Mouse (Mus musculus): ENCODE measurements around the gene Eloa. TPM values are rescaled to one million over a fixed set of nuclear protein-coding genes. Genes with fewer than 3 reads are reported as not detected.

The Eloa gene
- total and polyA plus RNA-seq, 2 experiments from 2014 or later, result 19.7 to 20.9 TPM

DNA sequence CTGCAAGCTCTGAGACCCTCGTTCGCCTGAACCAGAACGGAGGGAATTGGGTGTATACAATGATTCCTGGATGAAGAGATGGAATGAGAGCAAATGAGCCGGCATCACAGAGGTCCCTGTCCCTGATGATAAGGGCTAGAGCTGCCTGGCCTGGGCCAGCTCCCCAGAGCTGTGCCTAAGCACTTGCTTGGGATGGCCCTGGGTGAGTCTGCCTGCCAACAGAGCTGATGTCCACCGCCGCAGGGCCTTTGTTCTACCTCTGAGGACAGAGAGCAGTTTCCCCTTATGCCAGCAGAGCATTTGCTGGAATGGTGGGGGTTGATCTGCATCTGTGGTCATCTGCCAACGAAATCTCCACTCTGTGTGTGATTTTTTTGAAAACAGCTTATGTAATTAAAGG, 59.4 kb downstream of the Eloa start:
- DNase-seq (ENCODE audit: low spot score), result no peak
- Histone ChIP-seq H3K4me1 (ENCODE audit: insufficient read depth, low read length) (peaks cover 6% of the 10 kb centered on the region), H3K4me3 (ENCODE audit: low read length) (no peak overlapping the region), H3K36me3 (ENCODE audit: insufficient read depth, low read length) (peaks cover 50% of the 10 kb centered on the region), H3K9ac (replicated peaks; ENCODE audit: low read length) (no peak overlapping the region), H3K27me3 (ENCODE audit: insufficient read depth, low read length) (no peaks in the 10 kb centered on the region), H3K9me3 (ENCODE audit: low read length) (no peaks in the 10 kb centered on the region), H3K27ac (0 out of 2 replicates have a peak overlapping the region, but pooled peaks have one; percentile 93), H3K4me2 (ENCODE audit: low read depth, low read length) (no peak overlapping the region)
- no peak for TF ChIP-seq CTCF (IDR thresholded peaks at IDR 0.05; ENCODE audit: low read depth)
- no peak for ATAC-seq
- 87% methylated on average over 7 of the region's 7 CpGs for WGBS

DNA sequence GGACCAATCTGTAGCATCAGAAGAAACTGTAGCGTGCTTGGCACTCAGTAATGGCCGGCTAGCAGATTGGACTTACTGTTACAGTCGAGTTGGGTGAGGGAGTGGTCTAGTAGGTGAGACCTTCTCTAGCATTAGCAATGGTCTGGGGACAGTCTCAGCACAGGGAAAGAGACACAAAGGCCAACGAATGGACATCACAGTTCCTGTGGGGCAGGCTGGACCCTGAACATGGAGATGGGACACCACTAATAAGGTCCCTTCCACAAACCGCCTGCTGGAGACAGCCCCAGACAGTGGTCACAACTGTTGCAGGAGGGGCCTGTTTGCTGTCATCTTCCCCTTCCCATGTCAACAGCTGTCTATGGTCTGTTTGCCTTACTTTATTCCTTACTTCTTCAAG, 59.9 kb downstream of the Eloa start:
- Histone ChIP-seq H3K9me3 (ENCODE audit: low read length) (no peaks in the 10 kb centered on the region), H3K36me3 (ENCODE audit: insufficient read depth, low read length) (peaks cover 47% of the 10 kb centered on the region), H3K4me2 (ENCODE audit: low read depth, low read length) (no peak overlapping the region), H3K4me1 (ENCODE audit: insufficient read depth, low read length) (peaks cover 6% of the 10 kb centered on the region), H3K9ac (replicated peaks; ENCODE audit: low read length) (no peak overlapping the region), H3K27me3 (ENCODE audit: insufficient read depth, low read length) (no peaks in the 10 kb centered on the region), H3K27ac (no peak overlapping the region), H3K4me3 (ENCODE audit: low read length) (no peak overlapping the region)
- DNase-seq (ENCODE audit: low spot score) (no peak), ATAC-seq (no peak)
- 93% methylated on average over 5 of the region's 5 CpGs for WGBS
- no peak for TF ChIP-seq CTCF (IDR thresholded peaks at IDR 0.05; ENCODE audit: low read depth)

DNA sequence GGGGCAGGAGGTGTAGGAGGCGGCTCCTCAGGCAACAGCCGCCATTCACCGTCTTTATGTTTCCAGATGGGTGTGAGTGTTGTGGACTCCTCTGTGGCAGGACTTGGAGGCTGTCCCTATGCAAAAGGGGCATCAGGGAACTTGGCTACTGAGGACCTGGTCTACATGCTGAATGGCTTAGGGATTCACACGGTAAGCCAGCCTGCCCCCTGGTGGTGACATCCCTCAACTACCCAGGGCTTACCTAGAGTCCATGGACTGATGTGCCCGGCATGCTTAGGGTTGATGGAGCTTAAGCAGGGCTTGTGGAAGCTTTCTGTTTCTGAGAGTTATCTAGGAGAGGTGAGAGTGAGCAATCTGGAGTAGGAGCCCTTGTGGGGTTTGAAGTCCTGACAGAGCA, 60.8 kb downstream of the Eloa start:
- peak; percentile 92 for TF ChIP-seq CTCF (IDR thresholded peaks at IDR 0.05; ENCODE audit: low read depth)
- no peak for ATAC-seq

DNA sequence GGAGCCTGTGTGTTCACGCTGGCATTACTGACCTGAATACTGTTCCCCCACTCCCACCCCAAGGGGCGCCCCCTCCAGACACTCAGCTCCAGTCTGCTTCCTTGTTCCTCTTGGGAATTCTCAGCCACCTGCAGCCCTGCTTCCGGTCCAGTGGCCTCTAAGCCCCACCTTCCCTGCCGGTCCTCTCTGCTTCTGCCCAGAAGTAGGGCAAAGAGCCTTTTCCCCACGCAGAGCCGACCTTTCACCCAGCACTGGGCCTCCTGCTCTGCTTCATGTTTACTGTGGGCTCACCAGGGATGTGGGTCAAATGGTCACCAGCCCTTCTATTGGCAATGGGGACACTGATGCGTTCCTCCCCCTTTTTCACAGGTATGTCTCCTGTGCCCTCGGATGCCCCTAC, 63.2 kb downstream of the Eloa start:
- Histone ChIP-seq H3K4me2 (ENCODE audit: low read depth, low read length) (no peak overlapping the region), H3K36me3 (ENCODE audit: insufficient read depth, low read length) (peaks cover 49% of the 10 kb centered on the region), H3K27me3 (ENCODE audit: insufficient read depth, low read length) (no peaks in the 10 kb centered on the region), H3K9me3 (ENCODE audit: low read length) (no peaks in the 10 kb centered on the region), H3K9ac (replicated peaks; ENCODE audit: low read length) (no peak overlapping the region), H3K27ac (no peak overlapping the region), H3K4me3 (ENCODE audit: low read length) (no peak overlapping the region), H3K4me1 (ENCODE audit: insufficient read depth, low read length) (no peaks in the 10 kb centered on the region)
- ATAC-seq (no peak), DNase-seq (ENCODE audit: low spot score) (no peak)
- 57% methylated on average over 8 of the region's 8 CpGs for WGBS
- no peak for TF ChIP-seq CTCF (IDR thresholded peaks at IDR 0.05; ENCODE audit: low read depth)

More for the DNA sequence above, 60.8 kb downstream of the Eloa start:
- 17% methylated on average over 5 of the region's 5 CpGs for WGBS
- Histone ChIP-seq H3K27me3 (ENCODE audit: insufficient read depth, low read length) (no peaks in the 10 kb centered on the region), H3K36me3 (ENCODE audit: insufficient read depth, low read length) (peaks cover 41% of the 10 kb centered on the region), H3K9ac (replicated peaks; ENCODE audit: low read length) (no peak overlapping the region), H3K27ac (no peak overlapping the region), H3K4me2 (ENCODE audit: low read depth, low read length) (no peak overlapping the region), H3K9me3 (ENCODE audit: low read length) (no peaks in the 10 kb centered on the region), H3K4me3 (ENCODE audit: low read length) (no peak overlapping the region), H3K4me1 (ENCODE audit: insufficient read depth, low read length) (peaks cover 6% of the 10 kb centered on the region)
- peak; percentile 84 for DNase-seq (ENCODE audit: low spot score)

DNA sequence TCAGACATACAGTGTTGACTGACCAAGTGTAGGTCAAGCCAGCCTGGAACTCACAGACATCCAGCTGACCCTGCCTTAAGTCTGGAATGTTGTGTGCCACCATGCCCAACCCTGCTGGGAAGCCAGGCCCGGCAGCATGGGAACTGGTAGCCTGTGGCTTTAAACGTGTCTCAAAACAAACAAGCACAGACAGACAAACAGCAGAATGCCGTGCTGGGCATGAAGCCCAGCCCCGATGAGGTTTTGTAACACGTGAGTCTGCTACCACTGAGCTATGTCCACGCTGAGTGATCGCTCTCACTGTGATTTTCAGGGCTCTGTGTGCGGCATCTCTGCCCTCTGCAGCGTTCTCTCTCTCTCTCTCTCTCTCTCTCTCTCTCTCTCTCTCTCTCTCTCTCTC, 65.7 kb downstream of the Eloa start:
- H3K4me2 ChIP-seq (ENCODE audit: low read depth, low read length), result no peak overlapping the region
- TF ChIP-seq CTCF (IDR thresholded peaks at IDR 0.05; ENCODE audit: low read depth), result no peak
- ATAC-seq (no peak), DNase-seq (ENCODE audit: low spot score) (no peak)
- H3K4me1 ChIP-seq (ENCODE audit: insufficient read depth, low read length), result no peaks in the 10 kb centered on the region
- H3K27me3 ChIP-seq (ENCODE audit: insufficient read depth, low read length), result no peaks in the 10 kb centered on the region
- no peak overlapping the region for H3K4me3 ChIP-seq (ENCODE audit: low read length)
- H3K9ac ChIP-seq (replicated peaks; ENCODE audit: low read length), result no peak overlapping the region
- no peaks in the 10 kb centered on the region for H3K9me3 ChIP-seq (ENCODE audit: low read length)
- H3K27ac ChIP-seq, result no peak overlapping the region
- H3K36me3 ChIP-seq (ENCODE audit: insufficient read depth, low read length), result peaks cover 36% of the 10 kb centered on the region
- WGBS, result 86% methylated on average over 9 of the region's 9 CpGs

DNA sequence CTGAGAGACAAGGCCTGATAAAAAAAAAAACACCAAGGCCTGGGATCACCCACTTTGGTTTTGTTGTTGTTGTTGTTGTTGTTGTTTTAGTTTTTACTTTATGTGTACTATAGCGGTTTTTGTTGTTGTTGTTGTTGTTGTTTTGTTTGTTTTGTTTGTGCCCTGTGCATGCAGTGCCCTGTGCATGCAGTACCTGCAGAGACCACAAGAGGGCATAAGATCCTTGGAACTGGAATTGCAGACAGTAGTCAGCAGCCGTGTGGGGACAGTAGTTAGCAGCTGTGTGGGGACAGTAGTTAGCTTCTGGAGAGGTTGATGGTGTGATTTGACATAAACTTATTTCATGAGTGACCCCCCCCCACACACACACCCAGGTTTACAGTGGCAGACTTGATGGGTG, 67.3 kb downstream of the Eloa start:
- Histone ChIP-seq H3K27ac (no peak overlapping the region), H3K4me3 (ENCODE audit: low read length) (no peak overlapping the region), H3K4me1 (ENCODE audit: insufficient read depth, low read length) (no peaks in the 10 kb centered on the region), H3K9me3 (ENCODE audit: low read length) (no peaks in the 10 kb centered on the region), H3K4me2 (ENCODE audit: low read depth, low read length) (no peak overlapping the region), H3K36me3 (ENCODE audit: insufficient read depth, low read length) (peaks cover 28% of the 10 kb centered on the region), H3K27me3 (ENCODE audit: insufficient read depth, low read length) (no peaks in the 10 kb centered on the region), H3K9ac (replicated peaks; ENCODE audit: low read length) (no peak overlapping the region)
- 4% methylated on average over 2 of the region's 2 CpGs for WGBS
- ATAC-seq (peak; percentile 74), DNase-seq (ENCODE audit: low spot score) (peak; percentile 86)
- peak; percentile 98 for TF ChIP-seq CTCF (IDR thresholded peaks at IDR 0.05; ENCODE audit: low read depth)

Other genes starting within 250 kb of the Eloa start
- gene Srsf10, start 166.0 kb downstream of the Eloa start, total RNA-seq (2014; rRNA removed), result 52.8 and 61.0 TPM in 2 replicates
- 147 and 155 TPM in 2 replicates for gene Srsf10, start 166.0 kb downstream of the Eloa start, polyA plus RNA-seq (2015; fragmentation: Nextera tagmentation; extraction: Ambion mirVana)
- gene Pnrc2, start 147.9 kb downstream of the Eloa start, total RNA-seq (2014; rRNA removed), result 54.9 and 55.0 TPM in 2 replicates
- gene Pnrc2, start 147.9 kb downstream of the Eloa start, polyA plus RNA-seq (2015; fragmentation: Nextera tagmentation; extraction: Ambion mirVana), result 81.7 and 90.4 TPM in 2 replicates
- 0.04 and 0.58 TPM in 2 replicates for gene Cnr2, start 126.4 kb downstream of the Eloa start, total RNA-seq (2014; rRNA removed)
- 0.04 and 0.06 TPM in 2 replicates for gene Cnr2, start 126.4 kb downstream of the Eloa start, polyA plus RNA-seq (2015; fragmentation: Nextera tagmentation; extraction: Ambion mirVana)
- 42.5 and 43.6 TPM in 2 replicates for gene Fuca1, start 101.0 kb downstream of the Eloa start, total RNA-seq (2014; rRNA removed)
- gene Fuca1, start 101.0 kb downstream of the Eloa start, polyA plus RNA-seq (2015; fragmentation: Nextera tagmentation; extraction: Ambion mirVana), result 92.8 and 97.3 TPM in 2 replicates
- gene Hmgcl, start 75.3 kb downstream of the Eloa start, total RNA-seq (2014; rRNA removed), result 27.0 and 38.6 TPM in 2 replicates
- gene Hmgcl, start 75.3 kb downstream of the Eloa start, polyA plus RNA-seq (2015; fragmentation: Nextera tagmentation; extraction: Ambion mirVana), result 55.0 and 60.0 TPM in 2 replicates
- 36.2 and 41.2 TPM in 2 replicates for gene Gale, start 58.0 kb downstream of the Eloa start, total RNA-seq (2014; rRNA removed)
- gene Gale, start 58.0 kb downstream of the Eloa start, polyA plus RNA-seq (2015; fragmentation: Nextera tagmentation; extraction: Ambion mirVana), result 39.8 and 40.2 TPM in 2 replicates
- 135 and 172 TPM in 2 replicates for gene Lypla2, start 49.1 kb downstream of the Eloa start, total RNA-seq (2014; rRNA removed)
- gene Lypla2, start 49.1 kb downstream of the Eloa start, polyA plus RNA-seq (2015; fragmentation: Nextera tagmentation; extraction: Ambion mirVana), result 183 and 186 TPM in 2 replicates
- 53.2 and 60.2 TPM in 2 replicates for gene Pithd1, start 34.5 kb downstream of the Eloa start, total RNA-seq (2014; rRNA removed)
- gene Pithd1, start 34.5 kb downstream of the Eloa start, polyA plus RNA-seq (2015; fragmentation: Nextera tagmentation; extraction: Ambion mirVana), result 84.5 and 85.7 TPM in 2 replicates
- gene Rpl11, start 31.7 kb upstream of the Eloa start, total RNA-seq (2014; rRNA removed), result 765 and 914 TPM in 2 replicates
- gene Rpl11, start 31.7 kb upstream of the Eloa start, polyA plus RNA-seq (2015; fragmentation: Nextera tagmentation; extraction: Ambion mirVana), result 297 and 312 TPM in 2 replicates
- 204 and 344 TPM in 2 replicates for gene Id3, start 121.7 kb upstream of the Eloa start, total RNA-seq (2014; rRNA removed)
- gene Id3, start 121.7 kb upstream of the Eloa start, polyA plus RNA-seq (2015; fragmentation: Nextera tagmentation; extraction: Ambion mirVana), result 253 and 254 TPM in 2 replicates
- 3.5 and 3.7 TPM in 2 replicates for gene E2f2, start 150.6 kb upstream of the Eloa start, total RNA-seq (2014; rRNA removed)
- gene E2f2, start 150.6 kb upstream of the Eloa start, polyA plus RNA-seq (2015; fragmentation: Nextera tagmentation; extraction: Ambion mirVana), result 2.3 and 2.4 TPM in 2 replicates
- gene Asap3, start 184.6 kb upstream of the Eloa start, total RNA-seq (2014; rRNA removed), result 9.1 and 10.5 TPM in 2 replicates
- 4.1 TPM in 2 replicates for gene Asap3, start 184.6 kb upstream of the Eloa start, polyA plus RNA-seq (2015; fragmentation: Nextera tagmentation; extraction: Ambion mirVana)
- gene Tcea3, start 226.0 kb upstream of the Eloa start, total RNA-seq (2014; rRNA removed), result 2.2 TPM in 1 of 2 replicates, not detected in the other
- gene Tcea3, start 226.0 kb upstream of the Eloa start, polyA plus RNA-seq (2015; fragmentation: Nextera tagmentation; extraction: Ambion mirVana), result 2.7 and 3.3 TPM in 2 replicates

All from hindbrain, postnatal 0 days (tissue).